Mouse (Mus musculus): ENCODE data around the gene Gm42674. TPM values are rescaled to one million over a fixed set of nuclear protein-coding genes. Genes with fewer than 3 reads are reported as not detected.
A peak's percentile ranks its signal among the peaks of the same experiment; 100 is the strongest.

The Gm42674 gene
- polyA plus RNA-seq, 1 experiment: not detected

- 84% methylated on average over 11 of the region's 11 CpGs for WGBS
- no peak for TF ChIP-seq CTCF (IDR thresholded peaks at IDR 0.05; ENCODE audit: extremely low read depth, insufficient read depth, insufficient read length, insufficient replicate concordance)
- TF ChIP-seq POLR2A (IDR thresholded peaks at IDR 0.05; ENCODE audit: low read depth, low read length): no peak
- DNase-seq (ENCODE audit: low read depth in 1 of 2, low spot score in 2 of 2): no peak
- Histone ChIP-seq H3K27me3 (ENCODE audit: control insufficient read depth, insufficient read depth, low read length) (no peaks in the 10 kb centered on the region), H3K4me3 (ENCODE audit: extremely low read depth, insufficient read depth, insufficient read length) (no peak overlapping the region), H3K27ac (ENCODE audit: insufficient read depth, low read length) (no peak overlapping the region), H3K4me1 (ENCODE audit: control insufficient read depth, insufficient read depth, insufficient read length) (peaks cover 21% of the 10 kb centered on the region; the same call in 1 of the 2 replicates), H3K36me3 (ENCODE audit: control insufficient read depth, insufficient read depth, low read length) (no peaks in the 10 kb centered on the region)
These were observed 13.0 kb downstream of the Gm42674 start for GRCm38 (mm10) chr3:90614611-90615251.

GRCm38 (mm10) chr3:90615415-90615814 lies 13.7 kb downstream of the Gm42674 start:
- Histone ChIP-seq H3K4me1 (ENCODE audit: control insufficient read depth, insufficient read depth, insufficient read length) (peaks cover 21% of the 10 kb centered on the region; the same call in 1 of the 2 replicates), H3K36me3 (ENCODE audit: control insufficient read depth, insufficient read depth, low read length) (no peaks in the 10 kb centered on the region), H3K27ac (ENCODE audit: insufficient read depth, low read length) (no peak overlapping the region), H3K4me3 (ENCODE audit: extremely low read depth, insufficient read depth, insufficient read length) (no peak overlapping the region), H3K27me3 (ENCODE audit: control insufficient read depth, insufficient read depth, low read length) (no peaks in the 10 kb centered on the region)
- WGBS: 4% methylated on average over 7 of the region's 7 CpGs
- DNase-seq (ENCODE audit: low read depth in 1 of 2, low spot score in 2 of 2): peak; percentile 58 to 69
- TF ChIP-seq POLR2A (IDR thresholded peaks at IDR 0.05; ENCODE audit: low read depth, low read length): no peak
- peak; percentile 86; the same call in 1 of the 2 replicates for TF ChIP-seq CTCF (IDR thresholded peaks at IDR 0.05; ENCODE audit: extremely low read depth, insufficient read depth, insufficient read length, insufficient replicate concordance)

GRCm38 (mm10) chr3:90615911-90616310 lies 14.2 kb downstream of the Gm42674 start:
- TF ChIP-seq CTCF (IDR thresholded peaks at IDR 0.05; ENCODE audit: extremely low read depth, insufficient read depth, insufficient read length, insufficient replicate concordance): no peak
- TF ChIP-seq POLR2A (IDR thresholded peaks at IDR 0.05; ENCODE audit: low read depth, low read length): no peak
- no peak for DNase-seq (ENCODE audit: low read depth in 1 of 2, low spot score in 2 of 2)
- Histone ChIP-seq H3K36me3 (ENCODE audit: control insufficient read depth, insufficient read depth, low read length) (no peaks in the 10 kb centered on the region), H3K4me3 (ENCODE audit: extremely low read depth, insufficient read depth, insufficient read length) (no peak overlapping the region), H3K27me3 (ENCODE audit: control insufficient read depth, insufficient read depth, low read length) (no peaks in the 10 kb centered on the region), H3K27ac (ENCODE audit: insufficient read depth, low read length) (no peak overlapping the region), H3K4me1 (ENCODE audit: control insufficient read depth, insufficient read depth, insufficient read length) (peaks cover 21% of the 10 kb centered on the region; the same call in 1 of the 2 replicates)
- 75% methylated on average over 1 of the region's 1 CpGs for whole genome bisulfite sequencing

GRCm38 (mm10) chr3:90617586-90617985 lies 15.9 kb downstream of the Gm42674 start:
- Histone ChIP-seq H3K27ac (ENCODE audit: insufficient read depth, low read length) (no peak overlapping the region), H3K27me3 (ENCODE audit: control insufficient read depth, insufficient read depth, low read length) (no peaks in the 10 kb centered on the region), H3K4me1 (ENCODE audit: control insufficient read depth, insufficient read depth, insufficient read length) (peaks cover 15% of the 10 kb centered on the region; the same call in 1 of the 2 replicates), H3K36me3 (ENCODE audit: control insufficient read depth, insufficient read depth, low read length) (no peaks in the 10 kb centered on the region), H3K4me3 (ENCODE audit: extremely low read depth, insufficient read depth, insufficient read length) (no peak overlapping the region)
- 3% methylated on average over 1 of the region's 1 CpGs for WGBS
- TF ChIP-seq CTCF (IDR thresholded peaks at IDR 0.05; ENCODE audit: extremely low read depth, insufficient read depth, insufficient read length, insufficient replicate concordance): no peak
- no peak for TF ChIP-seq POLR2A (IDR thresholded peaks at IDR 0.05; ENCODE audit: low read depth, low read length)
- no peak for DNase-seq (ENCODE audit: low read depth in 1 of 2, low spot score in 2 of 2)

- H3K4me3 ChIP-seq (ENCODE audit: extremely low read depth, insufficient read depth, insufficient read length): no peak overlapping the region
- WGBS: 32% methylated on average over 7 of the region's 7 CpGs
- no peaks in the 10 kb centered on the region for H3K36me3 ChIP-seq (ENCODE audit: control insufficient read depth, insufficient read depth, low read length)
- DNase-seq (ENCODE audit: low read depth in 1 of 2, low spot score in 2 of 2): no peak
- no peaks in the 10 kb centered on the region; the same call in 1 of the 2 replicates for H3K4me1 ChIP-seq (ENCODE audit: control insufficient read depth, insufficient read depth, insufficient read length)
- H3K27me3 ChIP-seq (ENCODE audit: control insufficient read depth, insufficient read depth, low read length): no peaks in the 10 kb centered on the region
- H3K27ac ChIP-seq (ENCODE audit: insufficient read depth, low read length): no peak overlapping the region
- no peak for TF ChIP-seq CTCF (IDR thresholded peaks at IDR 0.05; ENCODE audit: extremely low read depth, insufficient read depth, insufficient read length, insufficient replicate concordance)
- no peak for TF ChIP-seq POLR2A (IDR thresholded peaks at IDR 0.05; ENCODE audit: low read depth, low read length)
These were observed 19.8 kb downstream of the Gm42674 start for GRCm38 (mm10) chr3:90621552-90621951.

- 33% methylated on average over 2 of the region's 2 CpGs for WGBS
- Histone ChIP-seq H3K4me3 (ENCODE audit: extremely low read depth, insufficient read depth, insufficient read length) (no peak overlapping the region), H3K36me3 (ENCODE audit: control insufficient read depth, insufficient read depth, low read length) (no peaks in the 10 kb centered on the region), H3K27me3 (ENCODE audit: control insufficient read depth, insufficient read depth, low read length) (no peaks in the 10 kb centered on the region), H3K27ac (ENCODE audit: insufficient read depth, low read length) (no peak overlapping the region), H3K4me1 (ENCODE audit: control insufficient read depth, insufficient read depth, insufficient read length) (no peaks in the 10 kb centered on the region; the same call in 1 of the 2 replicates)
- TF ChIP-seq CTCF (IDR thresholded peaks at IDR 0.05; ENCODE audit: extremely low read depth, insufficient read depth, insufficient read length, insufficient replicate concordance) (no peak), POLR2A (IDR thresholded peaks at IDR 0.05; ENCODE audit: low read depth, low read length) (no peak)
- DNase-seq (ENCODE audit: low read depth in 1 of 2, low spot score in 2 of 2): peak in 1 of 2 experiments; percentile 34
These were observed 21.8 kb downstream of the Gm42674 start for GRCm38 (mm10) chr3:90623435-90624071.

- TF ChIP-seq POLR2A (IDR thresholded peaks at IDR 0.05; ENCODE audit: low read depth, low read length) (no peak), CTCF (IDR thresholded peaks at IDR 0.05; ENCODE audit: extremely low read depth, insufficient read depth, insufficient read length, insufficient replicate concordance) (no peak)
- DNase-seq (ENCODE audit: low read depth in 1 of 2, low spot score in 2 of 2): no peak
- no peaks in the 10 kb centered on the region for H3K36me3 ChIP-seq (ENCODE audit: control insufficient read depth, insufficient read depth, low read length)
- H3K4me3 ChIP-seq (ENCODE audit: extremely low read depth, insufficient read depth, insufficient read length): no peak overlapping the region
- no peak overlapping the region for H3K27ac ChIP-seq (ENCODE audit: insufficient read depth, low read length)
- no peaks in the 10 kb centered on the region; the same call in 1 of the 2 replicates for H3K4me1 ChIP-seq (ENCODE audit: control insufficient read depth, insufficient read depth, insufficient read length)
- H3K27me3 ChIP-seq (ENCODE audit: control insufficient read depth, insufficient read depth, low read length): no peaks in the 10 kb centered on the region
- 91% methylated on average over 5 of the region's 5 CpGs for WGBS
These were observed 23.8 kb downstream of the Gm42674 start for GRCm38 (mm10) chr3:90625496-90625895.
